Mouse (Mus musculus) heart, postnatal 25 days (tissue): ENCODE results near the gene Ptpre. TPM values are rescaled to one million over a fixed set of nuclear protein-coding genes. Genes with fewer than 3 reads are reported as not detected.

Experiments used
- DNase-seq: peaks from one replicate; pipeline ENCODE4 v3.0.0; 2022; ENCODE audit warnings: low spot score
- intact Hi-C: fragments of 180-260 bp; cut with DNase I; formaldehyde crosslinking; loops from one replicate; pipeline ENCODE4 v1.15.1; 2025
- microRNA-seq: library from miRNA; unstranded; fragments of <30 nt; microRNA quantifications from one replicate; pipeline ENCODE4 v1.2.0, GENCODE M21; 2022
- total RNA-seq, 2 experiments: library from RNA; stranded (reverse); gene quantifications; 2 replicates each; pipeline ENCODE4 v1.2.3; 2021

Gene Ptpre
- total RNA-seq, 2 experiments from 2014 or later, result 3.3 to 3.5 TPM

DNA sequence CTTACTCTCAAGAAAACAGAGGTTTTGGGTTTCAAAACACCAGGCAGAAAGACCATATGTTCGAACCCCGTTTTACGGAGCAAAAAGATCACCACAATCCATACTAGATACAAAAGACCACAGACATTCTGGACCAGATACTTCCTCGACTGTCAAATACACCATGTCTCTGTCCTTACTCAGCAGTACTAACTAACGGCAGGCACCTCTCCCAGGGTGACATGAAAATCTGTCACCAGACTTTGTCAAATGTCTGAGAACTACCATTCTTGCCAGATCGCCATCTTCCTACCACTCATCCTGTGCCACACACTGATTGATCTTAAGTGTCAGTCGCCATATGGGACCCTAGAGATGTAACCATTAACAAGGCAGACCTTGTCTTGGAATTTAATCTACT lies 177.9 kb downstream of the Ptpre start:
- intact Hi-C loops, result no loop called here

GRCm38 (mm10) chr7:135715642-135716444 lies 178.6 kb downstream of the Ptpre start, which contains the start of gene Mki67:
Mki67 (minus strand) TSS chr7:135716361.
- DNase-seq, result no peak
- intact Hi-C loops, result no loop called here

More for the DNA sequence above, 177.9 kb downstream of the Ptpre start:
- DNase-seq, result no peak

GRCm38 (mm10) chr7:135716445-135716877 lies 179.2 kb downstream of the Ptpre start:
- DNase-seq, result peak; percentile 73
- intact Hi-C loops, result no loop called here

- intact Hi-C loops, result no loop called here
- DNase-seq, result no peak
Measured at GRCm38 (mm10) chr7:135716968-135717557, 179.8 kb downstream of the Ptpre start.

DNA sequence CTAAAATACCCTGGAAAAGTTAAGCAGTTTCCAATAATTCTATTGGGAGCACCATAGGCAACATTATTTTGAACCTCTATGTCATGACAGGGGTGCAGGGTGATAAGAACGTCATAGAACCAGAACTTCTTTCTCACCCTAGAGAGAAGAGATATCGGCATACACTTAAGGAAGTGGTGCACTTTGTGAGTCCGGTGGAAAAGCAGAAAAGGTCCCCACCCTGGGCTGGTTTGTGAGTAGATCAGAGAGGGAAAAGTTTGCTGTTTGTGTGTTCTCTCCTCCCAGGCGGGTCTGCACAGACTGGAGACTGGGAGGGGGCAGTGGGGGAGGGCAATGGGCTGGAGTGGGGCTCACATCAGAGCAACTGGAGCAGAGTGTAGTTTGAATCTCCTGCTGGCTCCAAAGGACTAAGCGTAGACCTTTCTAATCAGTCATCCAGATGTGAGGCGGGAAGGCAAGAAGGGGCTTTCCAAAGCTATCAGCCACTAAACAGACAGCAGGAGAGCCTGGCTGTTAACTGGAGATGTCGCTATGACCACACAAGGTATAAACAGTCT lies 184.2 kb downstream of the Ptpre start:
- intact Hi-C loops, result no loop called here
- no peak for DNase-seq

DNA sequence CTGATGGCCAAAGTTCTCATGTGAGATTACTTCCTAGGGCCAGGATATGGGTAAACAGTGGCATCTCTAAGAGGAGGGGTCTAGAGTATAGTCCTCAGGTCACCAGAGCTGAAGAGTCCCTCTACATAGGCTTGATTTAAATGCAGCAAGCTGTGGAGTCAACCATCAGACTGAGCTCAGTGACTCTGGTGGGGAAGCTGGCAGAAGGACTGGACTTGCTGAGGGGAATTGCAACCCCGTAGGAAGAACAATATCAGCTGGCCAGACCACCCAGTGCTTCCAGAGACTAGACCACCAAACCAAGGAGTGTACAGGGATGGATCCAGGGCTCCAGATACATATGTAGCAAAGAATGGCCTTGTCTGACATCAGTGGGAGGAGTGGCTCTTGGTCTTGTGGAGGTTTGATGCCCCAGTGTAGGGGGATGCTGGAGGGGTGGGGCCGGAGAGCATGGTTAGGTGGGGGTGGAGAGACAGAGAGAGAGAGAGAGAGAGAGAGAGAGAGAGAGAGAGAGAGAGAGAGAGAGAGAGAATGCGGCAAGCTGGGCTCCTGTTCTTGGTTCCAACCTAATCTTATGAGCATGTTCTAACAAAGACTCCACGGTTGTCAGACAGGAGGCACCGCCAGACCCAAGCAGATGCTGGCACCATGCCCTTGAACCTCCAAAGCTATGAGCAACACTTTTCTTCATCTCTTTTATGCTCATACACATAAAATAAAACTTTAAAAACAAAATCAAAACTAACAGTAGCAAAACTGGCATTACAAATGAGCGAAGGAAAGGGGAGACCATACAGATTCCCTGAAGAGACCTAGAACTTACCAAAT lies 184.9 kb downstream of the Ptpre start:
- no peak for DNase-seq
- intact Hi-C loops, result no loop called here

- DNase-seq, result no peak
- intact Hi-C loops, result no loop called here
Measured at GRCm38 (mm10) chr7:135723672-135724341, 186.5 kb downstream of the Ptpre start.

DNA sequence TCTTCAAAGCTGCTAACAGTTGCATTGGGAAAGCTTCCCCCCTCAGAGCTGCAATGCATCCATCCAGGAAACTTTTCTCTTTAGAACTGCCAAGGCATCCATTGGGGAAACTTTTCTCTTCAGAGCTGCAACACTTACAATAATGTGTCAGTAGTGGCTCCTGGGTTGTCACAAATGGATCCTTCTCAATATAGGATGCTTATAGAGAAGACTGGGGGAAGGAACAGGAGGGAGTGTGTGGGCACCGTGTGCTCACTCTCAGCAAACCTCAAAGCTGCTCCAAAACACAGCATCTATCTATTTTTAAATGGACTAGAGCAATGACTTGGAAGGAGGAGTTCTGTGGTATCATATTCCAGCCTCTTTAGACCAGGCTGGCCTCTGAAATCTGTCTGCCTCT lies 189.4 kb downstream of the Ptpre start:
- intact Hi-C loops, result no loop called here
- no peak for DNase-seq

DNA sequence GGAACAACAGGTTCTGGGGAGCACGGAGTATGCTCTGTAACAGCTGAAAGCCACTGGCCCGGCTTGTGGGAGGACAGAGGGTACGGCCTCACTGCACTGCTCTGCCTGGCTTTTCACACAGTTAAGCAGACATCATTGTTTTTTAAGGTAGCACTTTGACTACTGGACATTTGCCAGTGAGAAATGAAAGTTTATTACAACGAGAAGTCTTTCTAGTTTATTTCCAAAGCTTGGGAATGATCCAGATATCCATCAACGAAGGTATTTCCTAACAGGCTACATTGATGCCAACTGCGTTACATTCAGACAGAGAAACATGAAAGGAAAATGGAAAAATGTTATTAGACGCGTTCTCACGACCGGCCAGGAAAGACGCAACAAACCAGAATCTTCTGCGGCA lies 190.8 kb downstream of the Ptpre start:
- intact Hi-C loops, result no loop called here
- no peak for DNase-seq

DNA sequence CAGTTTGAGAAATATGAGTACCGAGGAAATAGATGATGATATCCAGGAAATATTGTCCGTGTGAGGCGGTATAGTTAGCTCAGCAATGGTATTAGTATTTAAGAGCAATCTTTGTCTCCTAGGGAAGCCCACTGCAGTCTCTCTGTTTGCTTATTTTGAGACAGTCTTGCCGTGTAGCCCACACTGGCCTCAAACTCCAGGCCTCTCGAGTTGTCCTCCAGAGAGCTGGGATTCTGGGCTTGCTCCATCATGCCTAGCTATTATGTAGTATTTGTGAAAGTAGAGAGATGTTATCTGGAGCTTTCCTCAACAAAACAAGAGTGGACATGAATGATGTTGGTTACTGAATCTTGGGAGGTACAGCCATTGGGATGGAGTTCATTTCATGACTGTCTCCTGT lies 197.1 kb downstream of the Ptpre start:
- intact Hi-C loops, result no loop called here
- no peak for DNase-seq

DNA sequence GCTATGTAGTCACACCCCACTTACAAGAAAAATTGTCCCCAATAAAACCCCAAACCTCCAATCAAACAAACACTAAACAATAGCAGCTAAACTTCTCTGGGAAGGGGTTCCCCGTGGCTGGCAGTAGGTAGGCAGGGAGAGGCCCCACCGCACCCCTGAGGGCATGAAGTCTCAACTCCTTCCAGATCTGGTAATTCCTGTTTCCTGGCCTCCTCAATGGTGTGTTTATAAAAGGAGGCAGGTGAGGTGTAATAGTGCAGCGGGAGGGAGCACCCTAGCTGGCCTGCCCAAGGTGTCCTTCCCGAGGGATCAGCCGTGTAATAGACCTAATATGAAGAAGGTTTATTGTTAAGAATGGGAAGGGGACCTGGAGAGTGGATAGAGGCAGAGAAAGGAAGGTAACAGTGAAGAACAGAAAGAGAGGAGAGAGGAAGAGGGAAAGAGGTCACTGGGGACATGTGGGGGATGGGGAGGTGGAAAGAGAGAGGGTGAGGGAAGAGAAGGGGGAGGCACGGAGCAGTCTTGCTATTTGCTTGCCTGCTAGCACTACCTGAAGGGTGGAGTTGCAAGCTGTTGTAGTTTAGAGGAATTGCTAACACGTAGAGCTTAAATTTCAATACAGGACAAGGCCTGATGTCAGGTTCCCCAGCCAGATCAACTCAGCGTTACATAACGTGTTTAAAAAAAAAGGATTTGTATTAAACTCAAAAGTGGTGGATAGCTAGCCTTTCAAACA lies 197.8 kb downstream of the Ptpre start:
- DNase-seq, result no peak
- intact Hi-C loops, result loop anchor here (5.0 kb wide), 2 partner anchors 53 to 198 kb away; partner anchors contain the start of gene Ptpre

Small RNAs within 50 kb of the gene (microRNA-seq; reads per million reads assigned to microRNA genes)
- gene Mir1962, result not detected

Other genes with a start within 250 kb of the Ptpre start
- not detected for gene Foxi2, start 127.2 kb upstream of the Ptpre start, total RNA-seq
- gene Clrn3, start 8.8 kb upstream of the Ptpre start, total RNA-seq, result not detected
- gene Mki67, start 178.9 kb downstream of the Ptpre start, total RNA-seq, result 1 to 10 TPM; 2.5 to 3.6 TPM